Mouse (Mus musculus) T-helper 2 cell (primary cell): Measurements from ENCODE around the gene Haus6.

Experiments used
- in situ Hi-C: fragments of 300-600 bp; cut with MboI, MseI; formaldehyde crosslinking; loops from one replicate; pipeline ENCODE4 v1.15.1; 2025; ENCODE audit warnings: high pct_unique_total_duplicates

Gene Haus6

GRCm38 (mm10) chr4:86575283-86575983 lies 36.4 kb downstream of the Haus6 start, which contains the start of gene Rraga:
Gene Rraga, plus strand, starts transcription at chr4:86575668.
- in situ Hi-C loops = loop anchor here (5.0 to 25.0 kb wide), 3 partner anchors 37 to 287 kb away; partner anchors contain the start of genes Acer2, Haus6 and Rps6

GRCm38 (mm10) chr4:86574939-86575282 lies 36.9 kb downstream of the Haus6 start:
- in situ Hi-C loops = loop anchor here (5.0 to 25.0 kb wide), 3 partner anchors 37 to 287 kb away; partner anchors contain the start of genes Acer2, Haus6 and Rps6

DNA sequence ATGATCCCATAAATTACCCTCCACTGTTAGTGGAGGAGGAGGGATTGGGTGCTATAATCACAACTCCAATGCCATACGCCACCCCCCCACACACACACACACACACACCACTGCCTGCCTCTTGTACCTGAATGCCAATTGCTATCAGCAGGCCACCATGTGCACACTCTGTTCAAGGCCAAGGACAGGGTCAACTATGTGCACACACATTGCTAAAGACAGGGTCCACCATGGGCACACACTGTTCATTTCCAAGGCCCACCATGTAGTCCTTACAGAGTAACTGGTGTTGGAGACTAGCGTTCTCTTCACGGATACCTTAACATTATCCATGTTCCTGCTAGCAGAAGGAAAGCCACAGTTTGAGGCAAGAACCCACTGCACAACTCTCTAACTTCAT lies 50.8 kb downstream of the Haus6 start:
- in situ Hi-C loops = no loop called here

GRCm38 (mm10) chr4:86559006-86559405 lies 52.8 kb downstream of the Haus6 start:
- in situ Hi-C loops = loop anchor here (10.0 kb wide), 1 partner anchor 786 kb away; no protein-coding TSS in a partner anchor

GRCm38 (mm10) chr4:86558228-86558627 lies 53.6 kb downstream of the Haus6 start, which contains the start of gene Saxo1:
Gene Saxo1, minus strand, starts transcription at chr4:86558328.
- in situ Hi-C loops = loop anchor here (10.0 kb wide), 1 partner anchor 787 kb away; no protein-coding TSS in a partner anchor

GRCm38 (mm10) chr4:86557371-86557770 lies 54.5 kb downstream of the Haus6 start:
- in situ Hi-C loops = loop anchor here (10.0 kb wide), 1 partner anchor 787 kb away; no protein-coding TSS in a partner anchor

GRCm38 (mm10) chr4:86555035-86555707 lies 56.7 kb downstream of the Haus6 start:
- in situ Hi-C loops = loop anchor here (10.0 kb wide), 1 partner anchor 790 kb away; no protein-coding TSS in a partner anchor

DNA sequence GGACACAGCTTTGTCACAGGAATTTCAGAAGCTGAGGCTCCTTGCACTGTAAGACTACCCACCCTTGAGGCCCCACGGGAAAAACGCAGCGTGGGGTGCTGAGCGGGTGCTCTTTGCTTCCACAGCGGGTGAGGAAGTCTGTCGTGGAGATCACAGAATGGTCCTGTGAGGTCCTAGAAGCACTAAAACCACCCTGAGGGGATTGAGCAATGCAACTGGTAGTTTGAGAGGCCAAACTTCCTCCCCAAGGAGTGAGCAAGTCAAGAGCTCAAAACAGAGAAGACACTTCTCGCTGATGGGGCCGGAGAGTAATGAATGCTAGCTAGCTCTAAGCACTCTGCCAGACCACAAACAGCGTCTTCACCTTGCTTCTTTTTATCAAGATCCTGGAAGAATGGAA lies 63.5 kb downstream of the Haus6 start:
- in situ Hi-C loops = no loop called here

GRCm38 (mm10) chr4:86545615-86546014 lies 66.2 kb downstream of the Haus6 start:
- in situ Hi-C loops = no loop called here

- in situ Hi-C loops = no loop called here
These were observed 67.9 kb downstream of the Haus6 start for GRCm38 (mm10) chr4:86543999-86544398.

DNA sequence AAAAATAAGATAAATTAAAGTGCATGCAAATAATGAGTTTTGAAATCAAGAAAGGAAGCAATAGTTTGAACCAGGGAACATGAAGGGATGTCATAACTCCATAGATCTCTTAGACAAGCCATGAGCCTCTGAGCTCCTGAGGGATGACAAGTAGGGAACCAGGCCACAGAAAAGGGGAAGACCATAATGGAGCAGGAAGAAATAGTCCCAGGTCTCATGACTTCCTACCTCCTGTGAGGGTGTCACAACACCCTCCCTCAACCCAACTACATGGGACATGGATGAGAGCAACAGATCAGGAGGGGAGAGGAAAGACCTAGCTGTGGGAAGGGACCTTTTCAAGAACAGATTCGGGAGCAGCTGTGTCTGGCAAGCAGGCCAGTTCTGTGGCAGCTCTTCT lies 70.3 kb downstream of the Haus6 start:
- in situ Hi-C loops = no loop called here

GRCm38 (mm10) chr4:86538936-86539335 lies 72.9 kb downstream of the Haus6 start:
- in situ Hi-C loops = no loop called here

DNA sequence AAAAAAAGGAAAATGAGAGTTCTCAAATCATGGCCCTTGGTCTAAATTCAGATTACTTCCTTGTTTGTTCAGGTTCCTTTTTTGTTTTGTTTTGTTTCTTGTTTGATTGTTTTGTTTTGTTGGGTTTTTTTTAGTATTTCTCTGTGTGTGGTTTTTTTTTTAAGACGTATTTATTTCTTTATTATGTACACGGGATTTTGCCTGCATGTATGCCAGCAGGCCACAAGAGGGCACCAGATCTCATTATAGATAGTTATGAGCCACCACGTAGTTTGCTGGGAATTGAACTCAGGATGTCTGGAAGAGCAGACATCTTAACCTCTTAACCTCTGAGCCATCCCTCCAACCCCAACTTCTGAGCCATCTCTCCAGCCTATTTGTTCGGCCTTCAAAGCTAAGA lies 73.9 kb downstream of the Haus6 start:
- in situ Hi-C loops = no loop called here

DNA sequence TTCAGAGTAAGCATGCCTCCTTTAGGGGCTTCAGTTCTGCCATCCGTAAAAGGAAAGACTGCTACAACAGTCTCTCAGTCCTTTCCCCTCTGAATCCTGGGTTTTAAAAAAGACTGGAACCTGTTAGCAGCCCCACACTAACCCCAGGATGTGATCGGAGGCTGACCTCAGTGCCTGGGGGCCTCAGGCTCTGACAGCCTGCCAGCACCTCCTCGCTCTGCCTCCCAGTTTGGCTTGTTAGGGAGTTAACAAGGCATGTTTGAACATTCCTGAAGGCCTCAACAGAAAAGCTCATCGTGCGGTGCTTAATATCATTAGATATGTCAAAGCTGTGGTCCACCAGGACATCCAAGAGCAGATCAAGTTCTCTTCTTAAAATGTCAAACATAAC lies 77.8 kb downstream of the Haus6 start:
- in situ Hi-C loops = no loop called here

- in situ Hi-C loops = no loop called here
These were observed 78.3 kb downstream of the Haus6 start for GRCm38 (mm10) chr4:86533406-86534090.

DNA sequence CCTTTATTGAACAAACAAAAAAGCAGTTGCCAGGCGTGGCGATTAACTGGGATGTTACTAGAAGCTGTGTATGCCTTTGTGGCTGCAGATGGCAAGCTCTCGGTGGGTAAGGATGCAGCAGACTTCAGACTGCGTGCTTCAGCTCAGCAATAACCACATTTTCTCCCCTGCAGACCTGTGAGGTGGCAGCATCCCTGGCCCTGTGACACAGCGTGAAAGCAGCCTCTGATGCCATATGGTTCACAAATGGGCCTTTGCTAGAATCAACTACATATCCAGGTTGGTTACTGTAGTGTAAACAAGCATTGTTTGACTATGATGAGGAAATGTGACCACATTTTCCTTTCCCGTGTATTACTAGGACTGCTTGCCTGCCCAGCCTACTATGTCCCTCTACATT lies 82.7 kb downstream of the Haus6 start:
- in situ Hi-C loops = no loop called here
